Mouse (Mus musculus): Measurements from ENCODE around the gene Dner.

- TF ChIP-seq POLR2A (IDR thresholded peaks at IDR 0.05; ENCODE audit: low read depth, low read length) (no peak), CTCF (IDR thresholded peaks at IDR 0.05; ENCODE audit: extremely low read depth, insufficient read length, insufficient replicate concordance, low read depth, low read length) (no peak)
Observed at GRCm38 (mm10) chr1:84522256-84522962, 173.6 kb downstream of the Dner start.
